Mouse (Mus musculus): ENCODE results near the gene H2-M11. TPM values are rescaled to one million over a fixed set of nuclear protein-coding genes. Genes with fewer than 3 reads are reported as not detected.

Gene H2-M11
- total RNA-seq (2014; rRNA removed) (not detected in 2 replicates), polyA plus RNA-seq (2015; fragmentation: Nextera tagmentation; extraction: Ambion mirVana) (not detected in 2 replicates)

GRCm38 (mm10) chr17:36546775-36547174, at the start of gene H2-M11:
H2-M11 (plus strand) TSS chr17:36547075.
- Histone ChIP-seq H3K9ac (replicated peaks; ENCODE audit: low read length, poor library complexity, severe bottlenecking) (no peak within 1 kb of the TSS), H3K4me1 (ENCODE audit: insufficient read depth, low read length) (no peaks in the 10 kb centered on the region), H3K36me3 (ENCODE audit: insufficient read depth, low read length) (no peaks in the 10 kb centered on the region), H3K9me3 (ENCODE audit: low read length) (no peaks in the 10 kb centered on the region), H3K27me3 (ENCODE audit: insufficient read depth, low read length) (no peaks in the 10 kb centered on the region), H3K4me2 (ENCODE audit: low read depth, low read length, poor library complexity, severe bottlenecking) (no peak within 1 kb of the TSS), H3K27ac (ENCODE audit: low read depth, low read length) (no peak within 1 kb of the TSS), H3K4me3 (ENCODE audit: low read depth, low read length) (no peak within 1 kb of the TSS)
- DNase-seq (ENCODE audit: low spot score): no peak
- no peak for TF ChIP-seq CTCF (IDR thresholded peaks at IDR 0.05)
- 47% methylated on average over 3 of the region's 3 CpGs for WGBS
- ATAC-seq (ENCODE audit: low FRiP score): no peak

- no peaks in the 10 kb centered on the region for H3K27me3 ChIP-seq (ENCODE audit: insufficient read depth, low read length)
- H3K4me3 ChIP-seq (ENCODE audit: low read depth, low read length): no peak overlapping the region
- no peak overlapping the region for H3K27ac ChIP-seq (ENCODE audit: low read depth, low read length)
- no peak for DNase-seq (ENCODE audit: low spot score)
- no peaks in the 10 kb centered on the region for H3K36me3 ChIP-seq (ENCODE audit: insufficient read depth, low read length)
- H3K9me3 ChIP-seq (ENCODE audit: low read length): no peaks in the 10 kb centered on the region
- no peak overlapping the region for H3K4me2 ChIP-seq (ENCODE audit: low read depth, low read length, poor library complexity, severe bottlenecking)
- ATAC-seq (ENCODE audit: low FRiP score): no peak
- no peak overlapping the region for H3K9ac ChIP-seq (replicated peaks; ENCODE audit: low read length, poor library complexity, severe bottlenecking)
- 66% methylated on average over 1 of the region's 1 CpGs for WGBS
- TF ChIP-seq CTCF (IDR thresholded peaks at IDR 0.05): no peak
- no peaks in the 10 kb centered on the region for H3K4me1 ChIP-seq (ENCODE audit: insufficient read depth, low read length)
Observed at GRCm38 (mm10) chr17:36500435-36500834, 46.4 kb upstream of the H2-M11 start.

- Histone ChIP-seq H3K4me2 (ENCODE audit: low read depth, low read length, poor library complexity, severe bottlenecking) (no peak overlapping the region), H3K9ac (replicated peaks; ENCODE audit: low read length, poor library complexity, severe bottlenecking) (no peak overlapping the region), H3K36me3 (ENCODE audit: insufficient read depth, low read length) (no peaks in the 10 kb centered on the region), H3K27me3 (ENCODE audit: insufficient read depth, low read length) (no peaks in the 10 kb centered on the region), H3K4me1 (ENCODE audit: insufficient read depth, low read length) (no peaks in the 10 kb centered on the region), H3K4me3 (ENCODE audit: low read depth, low read length) (no peak overlapping the region), H3K9me3 (ENCODE audit: low read length) (no peaks in the 10 kb centered on the region), H3K27ac (ENCODE audit: low read depth, low read length) (no peak overlapping the region)
- TF ChIP-seq CTCF (IDR thresholded peaks at IDR 0.05): no peak
- DNase-seq (ENCODE audit: low spot score) (no peak), ATAC-seq (ENCODE audit: low FRiP score) (no peak)
Observed at GRCm38 (mm10) chr17:36503910-36504309, 43.0 kb upstream of the H2-M11 start.

Other genes with a start within 250 kb of the H2-M11 start
- gene H2-M10.1, start 220.9 kb upstream of the H2-M11 start, total RNA-seq (2014; rRNA removed): not detected in 2 replicates
- not detected in 2 replicates for gene H2-M10.1, start 220.9 kb upstream of the H2-M11 start, polyA plus RNA-seq (2015; fragmentation: Nextera tagmentation; extraction: Ambion mirVana)
- not detected in 2 replicates for gene H2-M10.3, start 178.7 kb upstream of the H2-M11 start, total RNA-seq (2014; rRNA removed)
- gene H2-M10.3, start 178.7 kb upstream of the H2-M11 start, polyA plus RNA-seq (2015; fragmentation: Nextera tagmentation; extraction: Ambion mirVana): not detected in 2 replicates
- gene H2-M10.4, start 84.7 kb upstream of the H2-M11 start, total RNA-seq (2014; rRNA removed): not detected in 2 replicates
- not detected in 2 replicates for gene H2-M10.4, start 84.7 kb upstream of the H2-M11 start, polyA plus RNA-seq (2015; fragmentation: Nextera tagmentation; extraction: Ambion mirVana)
- gene H2-M9, start 95.6 kb downstream of the H2-M11 start, total RNA-seq (2014; rRNA removed): not detected in 2 replicates
- gene H2-M9, start 95.6 kb downstream of the H2-M11 start, polyA plus RNA-seq (2015; fragmentation: Nextera tagmentation; extraction: Ambion mirVana): not detected in 2 replicates
- not detected in 2 replicates for gene H2-M1, start 125.1 kb downstream of the H2-M11 start, total RNA-seq (2014; rRNA removed)
- not detected in 2 replicates for gene H2-M1, start 125.1 kb downstream of the H2-M11 start, polyA plus RNA-seq (2015; fragmentation: Nextera tagmentation; extraction: Ambion mirVana)
- not detected in 2 replicates for gene H2-M10.5, start 225.8 kb downstream of the H2-M11 start, total RNA-seq (2014; rRNA removed)
- not detected in 2 replicates for gene H2-M10.5, start 225.8 kb downstream of the H2-M11 start, polyA plus RNA-seq (2015; fragmentation: Nextera tagmentation; extraction: Ambion mirVana)